Mouse (Mus musculus) kidney, postnatal 0 days (tissue): Measurements from ENCODE around the gene Rtp4. TPM values are rescaled to one million over a fixed set of nuclear protein-coding genes. Genes with fewer than 3 reads are reported as not detected.
A peak's percentile ranks its signal among the peaks of the same experiment; 100 is the strongest.

Experiments used
- ATAC-seq: fragments of 200-750 bp; cut with Nextera tagmentation; replicated peaks from 2 replicates; pipeline ENCODE4 v1.8.0; 2017; ENCODE audit warnings: low read depth, moderate number of reproducible peaks, moderate TSS enrichment, moderate library complexity; ENCODE audit not compliant: low FRiP score
- DNase-seq: peaks from one replicate; pipeline ENCODE4 v3.0.0-alpha.2; 2016; ENCODE audit warnings: low spot score
- H3K27ac ChIP-seq: fragments of 300-500 bp; sonication (generic); 2 replicates; pipeline ENCODE4 v1.5.1; 2014; ENCODE audit warnings: mild to moderate bottlenecking
- H3K27me3 ChIP-seq: fragments of 300-500 bp; sonication (generic); 2 replicates; pipeline ENCODE4 v1.6.1; 2014; ENCODE audit warnings: low read length, mixed read lengths; ENCODE audit not compliant: insufficient read depth
- H3K36me3 ChIP-seq: fragments of 300-500 bp; sonication (generic); 2 replicates; pipeline ENCODE4 v1.6.1; 2014; ENCODE audit warnings: low read length, mixed read lengths; ENCODE audit not compliant: insufficient read depth
- H3K4me1 ChIP-seq: fragments of 300-500 bp; sonication (generic); replicated peaks from 2 replicates; pipeline ENCODE4 v1.6.1; 2014; ENCODE audit warnings: antibody characterized with exemption, low read length, mixed read lengths; ENCODE audit not compliant: insufficient read depth
- H3K4me2 ChIP-seq: fragments of 300-500 bp; sonication (generic); 2 replicates; pipeline ENCODE4 v1.6.1; 2014; ENCODE audit warnings: mild to moderate bottlenecking, low read length, moderate library complexity, mixed read lengths
- H3K4me3 ChIP-seq: fragments of 300-500 bp; sonication (generic); replicated peaks from 2 replicates; pipeline ENCODE4 v1.5.1; 2014; ENCODE audit warnings: low read depth, low read length
- H3K9ac ChIP-seq: fragments of 300-500 bp; sonication (generic); 2 replicates; pipeline ENCODE4 v1.6.1; 2014; ENCODE audit warnings: low read depth, low read length
- H3K9me3 ChIP-seq: fragments of 300-500 bp; sonication (generic); replicated peaks from 2 replicates; pipeline ENCODE4 v1.6.1; 2016; ENCODE audit warnings: low read length, inconsistent platforms, mixed read lengths
- CTCF ChIP-seq: IDR thresholded peaks from 2 replicates; pipeline ENCODE4 v1.5.1; 2016; ENCODE audit warnings: antibody characterized with exemption, low read depth, mild to moderate bottlenecking, moderate library complexity
- WGBS: fragments of 180-500 bp; shearing (Covaris S2); extraction: QIAGEN DNeasy Blood & Tissue Kit; methylation state at CpG from one replicate; pipeline ENCODE4 v1.1.7; 2014; 5-methylcytosine and 5-hydroxymethylcytosine counted together
- polyA plus RNA-seq: library from polyadenylated mRNA; unstranded; fragments of >200 nt; fragmentation: Nextera tagmentation; extraction: Ambion mirVana; gene quantifications from 2 replicates; pipeline ENCODE4 v1.2.1, GENCODE M21; 2015

Rtp4 gene
- polyA plus RNA-seq, 1 experiment from 2014 or later = 50.7 TPM

DNA sequence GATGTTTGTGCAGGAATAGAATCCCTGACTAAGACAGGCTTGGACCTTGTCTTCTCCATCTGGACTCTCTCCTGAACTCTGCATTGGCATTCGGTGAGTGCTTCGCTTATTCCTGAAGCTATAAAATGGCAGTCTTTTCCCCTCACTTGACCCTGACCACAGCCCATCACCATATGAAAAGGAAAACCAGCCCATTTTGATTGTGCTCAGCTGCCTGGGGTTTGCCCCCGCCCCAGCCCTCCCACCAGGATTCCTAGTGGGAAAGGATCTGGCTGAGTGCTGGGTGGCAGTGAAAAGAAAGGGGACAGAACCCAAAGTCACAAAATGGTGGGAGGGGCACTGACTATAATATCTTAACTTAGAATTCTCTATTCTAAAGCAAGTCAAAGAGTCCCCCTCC, 37.9 kb upstream of the Rtp4 start:
- H3K4me3 ChIP-seq = no peak overlapping the region

DNA sequence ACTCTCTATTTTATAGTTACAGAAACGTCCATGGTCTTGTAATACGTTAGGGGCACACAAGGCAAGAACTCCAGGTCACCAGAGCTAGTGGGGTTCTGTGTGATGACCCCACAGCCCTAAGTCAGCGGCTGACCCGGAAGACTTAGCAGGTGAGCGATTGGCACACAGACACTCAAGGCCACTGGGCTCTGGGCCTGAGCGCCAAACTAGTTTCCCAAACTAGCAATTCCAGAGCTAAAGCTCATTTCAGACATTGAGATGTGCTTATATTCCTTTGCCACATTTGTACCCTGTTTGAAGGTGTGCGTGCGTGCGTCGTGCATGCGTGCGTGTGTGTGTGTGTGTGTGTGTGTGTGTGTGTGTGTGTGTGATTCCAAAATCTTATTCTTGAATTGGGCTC, 37.2 kb upstream of the Rtp4 start:
- no peak for DNase-seq
- Histone ChIP-seq H3K4me3 (no peak overlapping the region), H3K4me1 (no peaks in the 10 kb centered on the region), H3K36me3 (no peaks in the 10 kb centered on the region), H3K4me2 (no peak overlapping the region), H3K9ac (no peak overlapping the region), H3K27me3 (no peaks in the 10 kb centered on the region), H3K27ac (no peak overlapping the region), H3K9me3 (no peaks in the 10 kb centered on the region)
- TF ChIP-seq CTCF = no peak
- 93% methylated on average over 12 of the region's 12 CpGs for WGBS
- ATAC-seq = no peak

More for the DNA sequence above, 37.9 kb upstream of the Rtp4 start:
- Histone ChIP-seq H3K9ac (no peak overlapping the region), H3K36me3 (no peaks in the 10 kb centered on the region), H3K27me3 (no peaks in the 10 kb centered on the region), H3K4me1 (no peaks in the 10 kb centered on the region), H3K9me3 (no peaks in the 10 kb centered on the region), H3K4me2 (no peak overlapping the region), H3K27ac (no peak overlapping the region)
- WGBS = 82% methylated on average over 3 of the region's 3 CpGs
- ATAC-seq (no peak), DNase-seq (no peak)
- no peak for TF ChIP-seq CTCF

DNA sequence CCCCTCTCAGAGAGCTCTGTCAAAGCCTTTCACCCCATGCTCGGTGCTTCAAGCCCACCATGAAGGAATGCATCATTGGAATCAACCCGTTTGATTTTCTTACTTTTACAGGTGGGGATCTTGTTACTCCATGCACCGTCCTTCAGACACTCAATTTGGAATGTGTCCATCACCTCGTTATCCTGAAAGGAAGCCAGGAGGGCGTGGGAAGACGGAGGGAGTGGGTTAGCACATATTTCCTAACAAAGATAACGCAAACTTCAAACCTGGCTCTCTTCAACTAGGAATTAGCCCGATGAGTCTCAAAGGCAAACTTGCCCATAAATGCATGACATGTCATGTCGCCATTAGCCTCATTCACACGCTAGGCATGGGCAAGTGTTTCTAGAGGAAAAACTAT, 36.8 kb upstream of the Rtp4 start:
- Histone ChIP-seq H3K4me2 (no peak overlapping the region), H3K9me3 (no peaks in the 10 kb centered on the region), H3K36me3 (no peaks in the 10 kb centered on the region), H3K27ac (no peak overlapping the region), H3K9ac (no peak overlapping the region), H3K4me3 (no peak overlapping the region), H3K27me3 (no peaks in the 10 kb centered on the region), H3K4me1 (no peaks in the 10 kb centered on the region)
- WGBS = 76% methylated on average over 10 of the region's 10 CpGs
- ATAC-seq = no peak
- no peak for TF ChIP-seq CTCF
- no peak for DNase-seq

DNA sequence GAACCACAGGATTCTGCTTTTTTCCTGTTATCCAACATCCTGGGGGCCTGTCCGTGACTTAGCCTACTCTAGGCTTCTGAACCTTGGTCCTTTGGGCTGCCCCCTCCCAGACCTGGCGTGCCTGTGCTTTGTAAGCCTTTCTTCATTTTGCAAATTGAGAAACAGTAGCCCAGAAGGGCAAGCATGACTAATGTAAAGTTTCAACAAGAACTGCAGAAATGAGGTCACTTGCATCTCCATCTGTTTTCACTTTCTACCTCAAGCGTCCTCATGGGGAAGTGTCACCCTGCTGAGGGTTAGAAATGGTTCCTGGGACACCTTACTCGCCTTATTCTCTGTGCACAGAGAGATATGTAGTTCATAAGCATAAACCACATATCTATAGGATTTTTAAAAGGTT, 27.3 kb upstream of the Rtp4 start:
- no peak for TF ChIP-seq CTCF
- no peaks in the 10 kb centered on the region for H3K36me3 ChIP-seq
- no peaks in the 10 kb centered on the region for H3K27me3 ChIP-seq
- no peak overlapping the region for H3K27ac ChIP-seq
- no peaks in the 10 kb centered on the region for H3K9me3 ChIP-seq
- WGBS = 90% methylated on average over 4 of the region's 4 CpGs
- no peak overlapping the region for H3K4me2 ChIP-seq
- DNase-seq (no peak), ATAC-seq (no peak)
- no peaks in the 10 kb centered on the region for H3K4me1 ChIP-seq
- no peak overlapping the region for H3K9ac ChIP-seq
- no peak overlapping the region for H3K4me3 ChIP-seq

DNA sequence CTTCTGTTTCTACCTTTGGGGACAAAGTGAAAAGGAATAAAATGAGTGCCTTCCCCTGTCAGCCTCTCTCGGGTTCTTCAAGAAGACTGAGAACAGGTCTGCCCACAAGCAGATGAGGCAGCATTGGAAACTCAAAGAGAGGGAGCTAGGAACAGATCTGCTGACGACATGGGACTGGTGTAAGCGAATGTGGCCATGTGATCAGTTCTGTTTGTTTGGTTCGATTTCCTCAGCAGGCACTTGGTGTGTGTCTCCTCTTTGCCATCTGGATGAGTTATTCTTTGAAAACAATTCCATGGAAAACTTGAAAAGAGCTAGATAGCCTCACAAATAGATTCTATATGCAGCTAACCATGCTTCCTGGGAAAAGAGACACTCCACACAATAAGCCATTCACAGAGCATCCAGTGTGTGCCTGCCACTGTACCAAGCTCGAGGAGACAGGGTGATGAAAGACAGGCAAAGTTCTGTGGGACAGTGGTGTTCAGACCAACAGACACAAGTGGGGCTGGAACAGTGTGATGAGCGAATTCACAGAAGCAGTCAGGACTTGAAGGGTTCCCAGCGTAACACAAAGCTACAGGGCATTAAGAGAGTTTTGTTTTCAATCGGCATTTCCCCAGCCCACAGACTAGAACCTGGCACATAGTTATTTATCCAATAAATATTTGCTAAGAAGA, 23.7 kb upstream of the Rtp4 start:
- no peak overlapping the region for H3K4me2 ChIP-seq
- H3K27me3 ChIP-seq = no peaks in the 10 kb centered on the region
- H3K9me3 ChIP-seq = no peaks in the 10 kb centered on the region
- ATAC-seq (no peak), DNase-seq (no peak)
- no peaks in the 10 kb centered on the region for H3K36me3 ChIP-seq
- 0 out of 2 replicates have a peak, but pooled peaks cover 3% of the 10 kb centered on the region for H3K4me1 ChIP-seq
- H3K27ac ChIP-seq = no peak overlapping the region
- WGBS = 76% methylated on average over 8 of the region's 8 CpGs
- H3K9ac ChIP-seq = no peak overlapping the region
- no peak for TF ChIP-seq CTCF
- no peak overlapping the region for H3K4me3 ChIP-seq

DNA sequence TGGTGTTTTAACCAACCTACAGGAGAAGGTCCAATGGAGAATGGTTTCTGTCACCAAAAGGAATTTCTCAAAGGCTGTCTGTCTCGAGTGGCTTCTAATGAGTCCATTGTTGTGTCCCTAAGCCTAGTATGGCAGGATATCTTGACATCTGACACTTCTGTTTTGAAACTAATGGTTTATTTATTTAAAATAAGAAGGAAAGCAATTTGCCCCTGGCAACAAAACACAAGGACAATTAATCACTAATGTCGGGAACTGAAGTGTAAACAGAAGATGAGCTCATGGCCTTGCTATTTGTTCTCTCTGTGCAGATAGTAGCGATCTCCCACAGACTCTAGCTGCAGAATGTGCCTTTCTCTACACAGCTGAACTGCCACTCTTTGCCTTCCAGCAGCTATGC, 22.7 kb upstream of the Rtp4 start:
- no peak overlapping the region for H3K4me2 ChIP-seq
- no peak for TF ChIP-seq CTCF
- no peaks in the 10 kb centered on the region for H3K27me3 ChIP-seq
- H3K27ac ChIP-seq = 0 out of 2 replicates have a peak overlapping the region, but pooled peaks have one; percentile 15
- H3K4me1 ChIP-seq = 0 out of 2 replicates have a peak, but pooled peaks cover 3% of the 10 kb centered on the region
- 2% methylated on average over 3 of the region's 3 CpGs for WGBS
- no peak overlapping the region for H3K9ac ChIP-seq
- no peak overlapping the region for H3K4me3 ChIP-seq
- DNase-seq = peak; percentile 93
- H3K36me3 ChIP-seq = no peaks in the 10 kb centered on the region
- peak; percentile 74; the same call in 1 of the 2 replicates for ATAC-seq
- no peaks in the 10 kb centered on the region for H3K9me3 ChIP-seq

DNA sequence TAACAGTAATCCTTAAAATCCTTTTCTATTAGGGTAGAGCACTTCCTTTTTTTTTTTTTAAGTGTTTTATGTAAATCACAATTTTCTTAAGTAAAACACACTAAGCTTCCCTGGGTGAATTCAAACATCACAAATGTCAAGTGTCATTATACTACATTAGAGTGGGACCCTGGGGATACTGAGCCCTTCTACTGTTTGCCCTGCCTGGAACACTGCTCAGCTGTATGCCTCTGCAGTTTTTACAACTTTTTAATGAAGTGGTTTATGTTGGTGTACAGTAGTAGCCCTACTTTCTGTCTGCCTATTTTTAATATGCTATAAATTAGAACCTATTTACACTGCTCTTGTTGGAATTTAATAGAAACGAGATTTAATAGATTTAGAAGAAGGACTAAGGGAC, 22.2 kb upstream of the Rtp4 start:
- TF ChIP-seq CTCF = no peak
- no peak overlapping the region for H3K27ac ChIP-seq
- no peak for ATAC-seq

More for the DNA sequence above, 22.2 kb upstream of the Rtp4 start:
- 0 out of 2 replicates have a peak, but pooled peaks cover 3% of the 10 kb centered on the region for H3K4me1 ChIP-seq
- no peak for DNase-seq
- 49% methylated on average over 1 of the region's 1 CpGs for WGBS
- H3K4me2 ChIP-seq = no peak overlapping the region
- H3K9ac ChIP-seq = no peak overlapping the region
- H3K9me3 ChIP-seq = no peaks in the 10 kb centered on the region
- no peaks in the 10 kb centered on the region for H3K36me3 ChIP-seq
- H3K27me3 ChIP-seq = no peaks in the 10 kb centered on the region
- H3K4me3 ChIP-seq = no peak overlapping the region
